Mouse (Mus musculus): ENCODE data around the gene Utp20. TPM values are rescaled to one million over a fixed set of nuclear protein-coding genes. Genes with fewer than 3 reads are reported as not detected.
"Not testable (repeated sequence)": the region's sequence is repeated elsewhere in the genome, so short reads cannot be mapped to it uniquely, and the experiment has no call there.

The Utp20 gene
- polyA plus RNA-seq, 1 experiment from 2014 or later: 13.7 TPM

DNA sequence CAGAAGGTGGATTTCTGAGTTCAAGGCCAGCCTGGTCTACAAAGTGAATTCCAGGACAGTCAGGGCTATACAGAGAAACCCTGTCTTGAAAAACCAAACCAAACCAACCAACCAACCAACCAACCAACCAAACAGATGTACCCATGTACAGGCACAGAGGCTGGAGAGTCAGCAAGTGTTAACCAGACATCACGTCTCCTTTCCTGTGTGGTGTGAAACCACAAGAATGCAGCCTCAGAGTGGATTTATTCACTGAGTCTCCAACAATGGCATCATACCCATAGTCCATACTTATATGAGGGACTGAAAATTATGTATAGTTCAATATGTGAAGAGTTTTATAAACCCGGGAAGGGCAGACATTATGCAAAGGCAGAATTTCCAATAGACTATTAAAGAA is 43.5 kb downstream of the Utp20 start:
- not testable (repeated sequence) for H3K4me3 ChIP-seq (replicated peaks); H3K4me2 ChIP-seq; ATAC-seq (ENCODE audit: insufficient read depth, low FRiP score, low read depth); H3K9ac ChIP-seq; H3K36me3 ChIP-seq; H3K27me3 ChIP-seq (replicated peaks); H3K4me1 ChIP-seq; H3K9me3 ChIP-seq; H3K27ac ChIP-seq
- 91% methylated on average over 2 of the region's 2 CpGs for WGBS

DNA sequence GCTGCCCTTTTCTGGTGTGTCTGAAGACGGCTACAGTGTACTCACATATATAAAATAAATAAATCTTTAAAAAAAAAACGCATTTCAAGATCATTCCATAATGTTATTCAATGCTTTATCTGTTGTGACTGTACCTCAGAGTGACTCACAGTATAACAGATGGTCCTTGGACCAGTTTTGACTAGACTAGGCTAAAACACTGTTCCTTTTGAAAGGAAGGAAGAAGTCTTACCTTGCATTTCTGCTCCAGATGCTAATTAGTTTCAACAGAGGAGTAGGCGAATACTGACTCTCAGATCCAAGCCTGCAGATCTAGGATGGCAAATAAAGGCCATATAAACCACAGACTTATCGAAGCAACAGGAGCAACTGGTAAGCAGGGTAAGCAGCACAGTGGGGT is 45.9 kb downstream of the Utp20 start:
- Histone ChIP-seq H3K27ac (no peak overlapping the region), H3K9ac (no peak overlapping the region), H3K4me2 (no peak overlapping the region), H3K4me1 (no peaks in the 10 kb centered on the region), H3K9me3 (no peaks in the 10 kb centered on the region), H3K4me3 (replicated peaks) (no peak overlapping the region), H3K36me3 (no peaks in the 10 kb centered on the region; the same call in none of the 2 replicates), H3K27me3 (replicated peaks) (no peaks in the 10 kb centered on the region)
- ATAC-seq (ENCODE audit: insufficient read depth, low FRiP score, low read depth): no peak
- 81% methylated on average over 4 of the region's 4 CpGs for WGBS

DNA sequence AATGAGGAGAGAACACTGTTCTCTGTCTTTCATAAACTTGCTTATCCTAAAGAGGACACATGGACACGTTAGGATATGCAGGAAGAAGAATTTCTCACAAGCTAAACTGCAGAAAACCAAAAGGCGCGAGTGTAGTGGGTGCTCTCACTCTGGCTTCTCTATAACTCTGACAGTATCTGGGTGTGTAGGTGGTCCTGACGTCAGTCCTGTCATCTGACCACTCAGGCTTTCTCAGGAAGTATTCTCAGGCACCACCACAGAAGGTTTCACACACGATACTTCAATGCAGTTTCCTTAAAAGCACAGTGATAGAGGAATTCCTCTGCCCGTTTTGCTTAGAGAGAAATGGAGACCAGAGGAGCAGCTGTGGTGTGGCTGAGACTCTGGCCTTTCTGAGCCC is 50.4 kb downstream of the Utp20 start:
- Histone ChIP-seq H3K27ac (no peak overlapping the region), H3K4me2 (no peak overlapping the region), H3K9me3 (no peaks in the 10 kb centered on the region), H3K36me3 (peaks cover 13% of the 10 kb centered on the region), H3K4me1 (no peaks in the 10 kb centered on the region), H3K27me3 (replicated peaks) (no peaks in the 10 kb centered on the region), H3K9ac (no peak overlapping the region), H3K4me3 (replicated peaks) (no peak overlapping the region)
- ATAC-seq (ENCODE audit: insufficient read depth, low FRiP score, low read depth): no peak
- WGBS: 88% methylated on average over 6 of the region's 6 CpGs

DNA sequence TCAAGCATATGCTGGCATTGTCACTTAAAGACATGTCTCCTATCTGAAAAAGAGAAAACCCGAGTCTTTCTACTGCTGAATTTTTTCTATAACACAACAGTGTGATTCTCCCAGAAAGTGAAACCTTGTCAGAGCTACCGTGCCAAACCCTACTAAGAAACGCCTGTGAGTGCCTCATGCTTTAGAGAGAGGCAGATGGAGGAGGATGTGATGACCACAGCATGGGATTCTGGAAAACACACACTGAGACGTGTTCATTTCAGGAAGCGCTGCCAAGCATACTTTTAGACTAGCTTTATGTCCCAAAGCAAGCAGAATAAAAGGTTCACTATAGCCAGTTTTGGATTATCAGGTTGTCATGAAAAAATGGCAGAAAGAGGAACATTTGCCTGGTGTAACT is 53.6 kb downstream of the Utp20 start:
- H3K4me1 ChIP-seq; H3K27ac ChIP-seq; H3K9ac ChIP-seq; H3K4me3 ChIP-seq (replicated peaks); ATAC-seq (ENCODE audit: insufficient read depth, low FRiP score, low read depth); H3K4me2 ChIP-seq; H3K27me3 ChIP-seq (replicated peaks); H3K9me3 ChIP-seq: not testable (repeated sequence)
- H3K36me3 ChIP-seq: peaks cover 26% of the 10 kb centered on the region
- 88% methylated on average over 5 of the region's 5 CpGs for WGBS

DNA sequence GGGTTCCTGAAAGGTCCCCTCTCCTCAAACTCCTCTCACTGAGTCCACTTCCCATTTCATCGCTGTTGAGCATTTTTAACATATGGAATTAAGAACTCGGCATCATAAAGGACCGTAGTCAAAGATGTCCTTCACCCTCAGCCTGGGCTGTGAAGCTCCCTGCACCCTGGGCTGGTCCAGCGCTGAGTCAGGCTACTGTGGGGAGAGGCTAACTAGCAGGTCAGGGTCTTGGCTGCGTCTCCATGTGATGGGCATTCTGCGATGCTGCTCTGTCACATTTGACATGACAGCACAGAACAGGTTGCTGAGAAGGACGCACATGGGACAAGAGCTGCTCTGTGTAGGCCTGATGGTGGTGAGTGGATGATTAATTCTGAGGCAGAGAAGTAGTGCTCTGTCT is 56.9 kb downstream of the Utp20 start:
- ATAC-seq (ENCODE audit: insufficient read depth, low FRiP score, low read depth): no peak
- no peaks in the 10 kb centered on the region for H3K4me1 ChIP-seq
- no peak overlapping the region for H3K9ac ChIP-seq
- H3K27me3 ChIP-seq (replicated peaks): no peaks in the 10 kb centered on the region
- H3K4me2 ChIP-seq: no peak overlapping the region
- H3K9me3 ChIP-seq: no peaks in the 10 kb centered on the region
- peaks cover 45% of the 10 kb centered on the region for H3K36me3 ChIP-seq
- H3K4me3 ChIP-seq (replicated peaks): no peak overlapping the region
- WGBS: 93% methylated on average over 7 of the region's 7 CpGs
- H3K27ac ChIP-seq: no peak overlapping the region

DNA sequence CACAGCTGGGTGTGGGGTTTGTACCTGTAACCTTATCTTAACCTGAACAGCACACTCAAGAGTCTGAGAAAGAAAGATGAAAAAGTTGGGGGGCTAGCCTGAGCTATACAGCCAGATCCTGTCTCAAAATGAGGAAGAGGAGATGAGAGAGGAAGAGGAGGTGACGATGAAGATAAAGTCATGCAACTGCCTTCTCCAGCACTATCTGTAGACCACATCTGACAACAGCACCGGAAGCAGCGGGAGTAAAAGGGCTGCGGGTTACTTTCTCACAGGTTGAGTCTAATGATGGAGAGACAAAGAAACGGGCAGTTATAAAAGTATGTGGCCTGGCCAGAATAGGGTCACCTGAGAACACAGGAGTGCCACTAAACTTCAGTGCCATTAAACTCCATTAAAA is 57.6 kb downstream of the Utp20 start:
- WGBS: 88% methylated on average over 5 of the region's 5 CpGs
- no peaks in the 10 kb centered on the region for H3K9me3 ChIP-seq
- peaks cover 49% of the 10 kb centered on the region for H3K36me3 ChIP-seq

DNA sequence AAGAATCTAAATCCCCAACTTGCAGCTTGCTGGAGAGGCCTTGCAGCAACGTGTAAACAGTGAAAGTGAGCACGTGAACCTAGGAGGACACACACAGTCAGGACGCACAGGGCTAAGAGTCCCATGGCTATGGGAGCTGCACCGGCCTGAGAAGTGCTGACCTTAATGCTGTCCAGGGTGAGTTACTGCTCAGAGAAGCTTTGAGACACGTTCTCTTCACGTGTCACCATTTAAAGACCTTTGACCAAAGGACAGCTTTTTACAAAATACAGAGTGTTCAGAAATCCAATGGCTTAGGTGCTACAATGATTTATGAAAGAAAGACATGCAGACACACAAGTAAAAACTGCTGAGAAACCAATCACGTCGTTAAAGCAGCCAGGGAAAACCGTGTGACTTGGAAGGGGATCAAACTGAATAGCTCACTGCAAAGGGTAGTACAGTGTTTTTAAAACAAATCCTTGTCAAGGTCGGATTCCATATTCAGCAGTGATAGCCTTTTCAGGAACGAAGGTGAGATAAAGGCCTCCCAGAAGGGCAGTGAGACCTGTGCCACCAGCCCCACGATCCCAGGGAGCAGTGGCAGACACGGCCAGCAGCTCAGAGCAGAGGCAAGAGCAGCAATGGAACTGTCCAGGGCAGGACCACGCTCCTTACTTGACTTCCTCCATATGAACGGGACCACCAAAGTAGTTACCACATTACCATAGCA is 61.0 kb downstream of the Utp20 start:
- 83% methylated on average over 15 of the region's 15 CpGs for WGBS

More for the DNA sequence above, 57.6 kb downstream of the Utp20 start:
- no peak overlapping the region for H3K4me2 ChIP-seq
- no peaks in the 10 kb centered on the region for H3K4me1 ChIP-seq
- no peak overlapping the region for H3K27ac ChIP-seq
- no peak overlapping the region for H3K9ac ChIP-seq
- no peak overlapping the region for H3K4me3 ChIP-seq (replicated peaks)
- ATAC-seq (ENCODE audit: insufficient read depth, low FRiP score, low read depth): no peak
- no peaks in the 10 kb centered on the region for H3K27me3 ChIP-seq (replicated peaks)

DNA sequence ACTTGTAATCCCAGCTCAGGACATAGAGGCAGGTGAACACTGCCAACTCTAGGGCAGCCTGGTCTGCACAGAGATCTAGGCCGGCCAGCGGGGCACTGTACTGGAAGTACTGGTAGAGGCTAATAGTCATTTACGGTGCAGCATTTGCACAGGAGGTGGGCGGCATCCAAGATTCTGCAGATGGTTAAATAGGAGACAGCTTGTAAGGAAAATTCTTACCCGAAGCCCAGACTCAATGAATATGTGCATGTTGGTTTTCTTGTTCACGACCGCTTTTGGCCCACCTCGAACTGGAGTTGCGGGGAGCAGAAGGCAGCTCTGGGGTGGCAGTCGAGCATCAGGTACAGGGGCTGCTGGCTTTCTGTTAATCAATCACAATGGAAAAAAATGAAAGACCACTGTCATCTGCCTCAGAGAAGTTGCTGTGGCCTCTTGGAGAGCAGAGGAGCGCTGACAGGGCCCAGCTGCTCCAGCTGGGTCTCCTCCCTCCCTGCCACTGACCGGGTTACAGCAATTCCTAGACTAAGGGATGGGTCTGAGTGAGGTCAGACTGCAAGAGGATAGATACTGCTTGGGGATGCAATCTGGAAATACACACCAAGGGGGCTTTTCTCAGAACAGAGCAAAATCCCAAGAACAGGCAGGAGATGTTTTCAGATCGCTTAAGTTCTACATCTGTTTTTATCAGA is 64.9 kb downstream of the Utp20 start:
- no peaks in the 10 kb centered on the region for H3K4me1 ChIP-seq
- no peak overlapping the region for H3K27ac ChIP-seq
- no peak overlapping the region for H3K9ac ChIP-seq
- ATAC-seq (ENCODE audit: insufficient read depth, low FRiP score, low read depth): no peak
- 89% methylated on average over 13 of the region's 13 CpGs for WGBS
- H3K9me3 ChIP-seq: no peaks in the 10 kb centered on the region
- peaks cover 45% of the 10 kb centered on the region for H3K36me3 ChIP-seq
- no peak overlapping the region for H3K4me2 ChIP-seq
- no peak overlapping the region for H3K4me3 ChIP-seq (replicated peaks)
- no peaks in the 10 kb centered on the region for H3K27me3 ChIP-seq (replicated peaks)

More for the DNA sequence above, 61.0 kb downstream of the Utp20 start:
- Histone ChIP-seq H3K27ac (no peak overlapping the region), H3K9me3 (no peaks in the 10 kb centered on the region), H3K4me2 (no peak overlapping the region), H3K4me3 (replicated peaks) (no peak overlapping the region), H3K36me3 (peaks cover 46% of the 10 kb centered on the region), H3K27me3 (replicated peaks) (no peaks in the 10 kb centered on the region), H3K9ac (no peak overlapping the region), H3K4me1 (no peaks in the 10 kb centered on the region)
- ATAC-seq (ENCODE audit: insufficient read depth, low FRiP score, low read depth): no peak

DNA sequence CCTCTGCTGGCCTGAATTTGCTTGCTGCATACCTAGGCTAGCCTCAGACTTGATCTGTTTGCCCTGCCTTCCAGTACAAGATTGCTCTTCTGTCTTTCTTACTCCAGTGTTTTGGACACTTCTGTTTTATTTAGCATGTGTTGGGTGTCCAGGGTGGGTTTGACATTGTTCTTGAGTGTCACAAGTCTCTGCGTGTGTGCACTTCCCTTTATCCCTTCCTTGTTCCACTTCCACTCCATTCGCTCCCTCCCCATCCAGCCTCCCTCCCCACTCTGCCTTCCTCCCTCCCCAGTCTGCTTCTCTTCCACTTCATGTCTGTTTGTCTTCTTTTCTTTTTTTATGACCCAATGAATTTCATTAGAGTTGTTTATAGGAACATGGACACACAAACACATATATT is 85.2 kb downstream of the Utp20 start:
- no peak for ATAC-seq (ENCODE audit: insufficient read depth, low FRiP score, low read depth)
- no peak overlapping the region for H3K4me2 ChIP-seq
- 76% methylated on average over 2 of the region's 2 CpGs for WGBS
- no peak overlapping the region for H3K4me3 ChIP-seq (replicated peaks)
- H3K36me3 ChIP-seq: peaks cover 39% of the 10 kb centered on the region
- no peaks in the 10 kb centered on the region for H3K9me3 ChIP-seq
- H3K9ac ChIP-seq: no peak overlapping the region
- H3K27ac ChIP-seq: no peak overlapping the region
- H3K27me3 ChIP-seq (replicated peaks): no peaks in the 10 kb centered on the region
- no peaks in the 10 kb centered on the region for H3K4me1 ChIP-seq

DNA sequence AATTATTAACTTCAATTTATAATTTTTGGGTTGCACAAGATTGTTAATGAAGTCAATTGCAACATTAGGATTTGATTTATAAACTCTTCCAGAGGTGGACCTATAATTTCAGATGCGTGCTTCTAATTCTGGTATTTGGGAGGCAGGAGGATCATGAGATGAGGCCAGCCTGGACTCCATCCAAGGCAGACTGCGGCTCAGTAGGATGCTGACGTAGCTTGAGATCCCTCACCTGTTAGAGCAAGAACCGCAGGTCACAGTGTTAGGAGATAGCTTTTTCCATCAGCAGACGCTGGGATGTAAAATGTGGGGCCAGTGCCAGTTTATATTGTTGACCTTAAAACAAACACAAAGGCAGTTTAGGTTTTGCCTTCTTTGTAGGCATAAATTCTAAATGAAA is 85.8 kb downstream of the Utp20 start:
- Histone ChIP-seq H3K27ac (no peak overlapping the region), H3K36me3 (peaks cover 39% of the 10 kb centered on the region), H3K4me1 (no peaks in the 10 kb centered on the region), H3K9me3 (no peaks in the 10 kb centered on the region), H3K27me3 (replicated peaks) (no peaks in the 10 kb centered on the region), H3K4me2 (no peak overlapping the region), H3K4me3 (replicated peaks) (no peak overlapping the region), H3K9ac (no peak overlapping the region)
- no peak for ATAC-seq (ENCODE audit: insufficient read depth, low FRiP score, low read depth)
- 65% methylated on average over 5 of the region's 5 CpGs for WGBS

DNA sequence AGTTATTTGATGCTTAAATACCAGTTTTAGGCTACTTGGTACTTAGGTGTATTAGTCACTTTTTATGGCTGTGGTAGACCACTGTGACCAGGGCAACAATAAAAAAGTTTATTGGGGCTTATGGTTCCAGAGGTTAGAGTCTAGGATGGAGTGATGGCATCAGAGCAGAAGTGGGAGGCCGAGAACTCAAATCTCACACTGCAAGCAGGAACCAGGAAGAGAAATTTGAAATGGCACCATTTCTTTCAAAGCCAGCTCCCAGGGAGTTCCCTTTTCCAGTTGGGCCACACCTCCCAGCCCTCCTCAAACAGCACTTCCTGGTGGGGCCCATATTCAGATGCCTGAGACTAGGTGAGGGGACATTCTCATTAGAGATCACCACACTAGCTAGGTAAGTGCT is 86.8 kb downstream of the Utp20 start:
- ATAC-seq (ENCODE audit: insufficient read depth, low FRiP score, low read depth): no peak
- H3K9me3 ChIP-seq: no peaks in the 10 kb centered on the region
- H3K27me3 ChIP-seq (replicated peaks): no peaks in the 10 kb centered on the region
- 91% methylated on average over 1 of the region's 1 CpGs for WGBS
- no peak overlapping the region for H3K27ac ChIP-seq
- no peaks in the 10 kb centered on the region for H3K4me1 ChIP-seq
- H3K9ac ChIP-seq: no peak overlapping the region
- no peak overlapping the region for H3K4me3 ChIP-seq (replicated peaks)
- H3K36me3 ChIP-seq: peaks cover 33% of the 10 kb centered on the region
- no peak overlapping the region for H3K4me2 ChIP-seq

DNA sequence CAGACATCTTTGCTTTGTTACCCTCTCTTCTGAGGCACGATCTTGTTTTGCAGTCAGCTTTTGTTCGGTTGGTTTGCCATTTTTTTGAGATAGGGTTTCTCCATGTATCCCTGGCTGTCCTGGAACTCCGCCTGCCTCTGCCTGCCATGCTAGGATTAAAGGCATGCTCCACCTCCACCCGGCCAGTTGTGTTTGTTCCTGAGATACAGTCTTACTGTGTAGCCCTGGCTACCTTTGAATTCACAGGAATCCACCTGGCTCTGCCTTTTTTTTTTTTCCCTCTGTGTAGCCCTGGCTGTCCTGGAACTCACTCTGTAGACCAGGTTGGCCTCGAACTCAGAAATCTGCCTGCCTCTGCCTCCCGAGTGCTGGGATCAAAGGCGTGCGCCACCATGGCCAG is 87.5 kb downstream of the Utp20 start:
- not testable (repeated sequence) for H3K9ac ChIP-seq; ATAC-seq (ENCODE audit: insufficient read depth, low FRiP score, low read depth); H3K27me3 ChIP-seq (replicated peaks); H3K4me2 ChIP-seq; H3K4me3 ChIP-seq (replicated peaks); H3K4me1 ChIP-seq; H3K9me3 ChIP-seq; H3K27ac ChIP-seq
- H3K36me3 ChIP-seq: peaks cover 26% of the 10 kb centered on the region
- WGBS: 94% methylated on average over 8 of the region's 8 CpGs

Measured in stomach, embryonic 15.5 days (tissue).